Mouse (Mus musculus) forebrain, embryonic 15.5 days (tissue): ENCODE measurements around the gene Ereg. TPM values are rescaled to one million over a fixed set of nuclear protein-coding genes. Genes with fewer than 3 reads are reported as not detected.

Experiments used
- ATAC-seq: fragments of 200-750 bp; cut with Nextera tagmentation; replicated peaks from 2 replicates; pipeline ENCODE4 v1.8.0; 2017; ENCODE audit warnings: mild to moderate bottlenecking, moderate TSS enrichment, moderate library complexity
- H3K27ac ChIP-seq: fragments of 300-500 bp; sonication (generic); replicated peaks from 2 replicates; pipeline ENCODE4 v1.5.1; 2015; ENCODE audit warnings: mild to moderate bottlenecking, inconsistent platforms
- H3K27me3 ChIP-seq: fragments of 300-500 bp; sonication (generic); 2 replicates; pipeline ENCODE4 v1.6.1; 2015; ENCODE audit warnings: inconsistent platforms
- H3K36me3 ChIP-seq: fragments of 300-500 bp; sonication (generic); 2 replicates; pipeline ENCODE4 v1.6.1; 2015; ENCODE audit warnings: mild to moderate bottlenecking, inconsistent platforms
- H3K4me1 ChIP-seq: fragments of 300-500 bp; sonication (generic); 2 replicates; pipeline ENCODE4 v1.6.1; 2015; ENCODE audit warnings: inconsistent platforms
- H3K4me2 ChIP-seq: fragments of 300-500 bp; sonication (generic); replicated peaks from 2 replicates; pipeline ENCODE4 v1.6.1; 2015; ENCODE audit warnings: mild to moderate bottlenecking, inconsistent platforms
- H3K4me3 ChIP-seq: fragments of 300-500 bp; sonication (generic); 2 replicates; pipeline ENCODE4 v1.5.1; 2015; ENCODE audit warnings: mild to moderate bottlenecking, inconsistent platforms
- H3K9ac ChIP-seq: fragments of 300-500 bp; sonication (generic); replicated peaks from 2 replicates; pipeline ENCODE4 v1.6.1; 2015; ENCODE audit warnings: mild to moderate bottlenecking, inconsistent platforms
- H3K9me3 ChIP-seq: fragments of 300-500 bp; sonication (generic); 2 replicates; pipeline ENCODE4 v1.6.1; 2016; ENCODE audit warnings: inconsistent platforms
- WGBS: fragments of 180-500 bp; shearing (Covaris S2); methylation state at CpG from one replicate; pipeline ENCODE4 v1.1.7; 2015; ENCODE audit warnings: mixed read lengths; 5-methylcytosine and 5-hydroxymethylcytosine counted together
- polyA plus RNA-seq: library from polyadenylated mRNA; unstranded; fragments of >200 nt; fragmentation: Nextera tagmentation; extraction: Ambion mirVana; gene quantifications from 2 replicates; pipeline ENCODE4 v1.2.1, GENCODE M21; 2015

Gene Ereg
- polyA plus RNA-seq, 1 experiment from 2014 or later: not detected

- Histone ChIP-seq H3K9ac (no peak overlapping the region), H3K36me3 (no peaks in the 10 kb centered on the region), H3K9me3 (no peaks in the 10 kb centered on the region), H3K4me1 (peaks cover 8% of the 10 kb centered on the region), H3K4me3 (peak overlapping the region; percentile 33; the same call in 1 of the 2 replicates), H3K27ac (no peak overlapping the region), H3K4me2 (peak overlapping the region; percentile 50), H3K27me3 (0 out of 2 replicates have a peak, but pooled peaks cover 3% of the 10 kb centered on the region)
- WGBS: 46% methylated on average over 8 of the region's 8 CpGs
- ATAC-seq: 0 out of 2 replicates have a peak, but pooled peaks have one; percentile 6
These were observed 396 bp upstream of the Ereg start for GRCm38 (mm10) chr5:91074026-91074425.

DNA sequence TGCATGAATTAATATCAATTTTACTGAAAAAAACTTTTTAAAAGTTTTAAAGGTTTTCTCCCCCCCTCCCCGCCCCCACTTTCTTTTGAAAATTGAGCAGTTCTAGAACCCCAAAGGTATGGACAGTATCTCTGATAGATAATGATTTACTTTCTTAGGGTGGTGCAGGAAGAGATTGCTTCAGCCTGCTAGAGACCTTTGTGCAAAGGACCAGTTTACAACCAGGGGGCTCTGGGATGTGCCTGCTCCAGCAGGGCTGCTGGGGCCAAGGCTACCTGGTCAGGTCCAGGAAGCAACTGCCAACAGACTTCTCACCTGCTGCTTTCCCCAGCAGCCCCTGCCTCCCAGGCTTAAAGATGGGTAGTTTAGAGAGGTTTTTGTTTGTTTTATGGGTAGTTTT lies 599 bp downstream of the Ereg start:
- Histone ChIP-seq H3K9me3 (no peaks in the 10 kb centered on the region), H3K9ac (no peak overlapping the region), H3K27me3 (0 out of 2 replicates have a peak, but pooled peaks cover 3% of the 10 kb centered on the region), H3K36me3 (no peaks in the 10 kb centered on the region), H3K4me1 (peaks cover 8% of the 10 kb centered on the region), H3K4me2 (peak overlapping the region; percentile 50), H3K27ac (no peak overlapping the region), H3K4me3 (no peak overlapping the region)
- 69% methylated on average over 1 of the region's 1 CpGs for WGBS
- no peak for ATAC-seq

- H3K27ac ChIP-seq: no peak overlapping the region
- H3K9me3 ChIP-seq: no peaks in the 10 kb centered on the region
- no peaks in the 10 kb centered on the region for H3K4me1 ChIP-seq
- H3K27me3 ChIP-seq: no peaks in the 10 kb centered on the region
- H3K4me2 ChIP-seq: no peak overlapping the region
- H3K4me3 ChIP-seq: no peak overlapping the region
- ATAC-seq: no peak
- 88% methylated on average over 5 of the region's 5 CpGs for WGBS
- no peaks in the 10 kb centered on the region for H3K36me3 ChIP-seq
- H3K9ac ChIP-seq: no peak overlapping the region
These were observed 8.6 kb downstream of the Ereg start for GRCm38 (mm10) chr5:91083016-91083415.

DNA sequence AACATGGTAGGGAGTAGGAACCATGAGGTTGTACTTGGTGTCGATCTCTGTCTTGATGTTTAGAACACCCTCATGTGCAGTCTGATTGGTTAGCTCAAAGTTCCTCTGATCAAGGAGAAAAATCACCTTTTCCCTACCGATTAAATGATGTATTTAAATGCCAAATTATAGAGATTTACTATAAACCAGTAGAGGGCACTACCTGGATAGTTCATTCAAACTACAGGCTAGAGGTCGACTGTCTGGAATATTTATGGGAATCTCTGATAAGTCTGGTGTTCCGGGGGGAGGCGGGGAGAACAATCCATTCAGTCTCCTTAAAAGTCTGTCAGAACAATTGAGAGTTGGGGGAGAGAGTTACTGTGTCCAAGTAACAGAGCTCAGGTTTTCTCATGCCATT lies 10.9 kb downstream of the Ereg start:
- no peak overlapping the region for H3K9ac ChIP-seq
- no peaks in the 10 kb centered on the region for H3K4me1 ChIP-seq
- no peaks in the 10 kb centered on the region for H3K36me3 ChIP-seq
- H3K4me2 ChIP-seq: no peak overlapping the region
- H3K9me3 ChIP-seq: no peaks in the 10 kb centered on the region
- 84% methylated on average over 5 of the region's 5 CpGs for WGBS
- no peak overlapping the region for H3K4me3 ChIP-seq
- no peak overlapping the region for H3K27ac ChIP-seq
- H3K27me3 ChIP-seq: no peaks in the 10 kb centered on the region
- no peak for ATAC-seq

DNA sequence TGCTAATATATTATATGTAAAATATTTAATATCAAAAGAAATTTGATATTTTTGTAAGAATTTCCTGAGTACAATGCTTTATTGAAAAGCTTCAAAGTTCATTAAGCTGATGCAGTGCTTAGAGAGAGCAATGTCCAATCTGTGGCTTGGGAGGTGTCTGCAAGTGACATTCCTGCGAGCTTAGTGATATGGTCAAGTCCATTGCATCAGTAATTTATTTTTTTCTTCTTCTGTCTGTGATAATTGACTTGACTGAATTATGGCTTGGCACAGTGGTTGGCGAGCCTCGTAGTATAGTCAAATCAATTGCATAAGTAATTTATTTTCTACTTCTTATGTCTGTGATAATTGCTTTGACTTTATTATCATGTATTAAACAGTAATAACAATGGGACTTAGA lies 15.9 kb downstream of the Ereg start:
- H3K4me2 ChIP-seq: no peak overlapping the region
- no peaks in the 10 kb centered on the region for H3K36me3 ChIP-seq
- no peak overlapping the region for H3K27ac ChIP-seq
- no peaks in the 10 kb centered on the region for H3K4me1 ChIP-seq
- H3K27me3 ChIP-seq: no peaks in the 10 kb centered on the region
- H3K9ac ChIP-seq: no peak overlapping the region
- no peak overlapping the region for H3K4me3 ChIP-seq
- H3K9me3 ChIP-seq: no peaks in the 10 kb centered on the region
- no peak for ATAC-seq
- WGBS: 80% methylated on average over 3 of the region's 3 CpGs

DNA sequence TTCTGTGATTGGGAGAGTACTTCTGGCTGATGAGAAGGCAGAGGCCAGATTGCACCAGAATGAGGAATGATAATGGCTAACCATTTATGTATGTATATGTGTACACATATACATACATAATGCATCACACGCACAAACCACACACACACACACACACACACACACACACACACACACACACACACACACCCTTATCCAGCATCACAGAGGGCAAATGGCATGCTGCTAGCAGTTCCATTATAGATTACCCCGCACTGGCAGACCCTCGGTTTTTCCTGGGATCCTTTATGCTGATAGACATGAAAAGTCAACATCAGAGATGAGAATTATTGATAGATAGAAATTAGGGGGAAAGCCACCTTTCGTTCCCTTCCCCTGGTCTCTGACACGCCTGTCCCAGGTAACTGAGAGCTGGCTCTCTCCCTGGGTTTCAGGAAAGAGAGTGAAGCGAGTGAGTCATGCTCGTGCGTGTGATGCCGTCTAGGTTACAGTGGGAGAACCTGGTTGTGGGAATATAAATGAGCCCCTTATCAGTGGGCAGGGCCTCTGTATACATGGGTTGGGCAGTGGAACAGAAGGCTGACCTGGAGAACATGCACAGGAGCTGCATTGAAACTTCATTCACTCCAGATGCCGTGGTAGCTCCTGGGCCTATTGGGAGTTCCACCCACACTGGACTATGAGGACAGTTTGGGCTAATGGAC lies 23.6 kb downstream of the Ereg start:
- no peaks in the 10 kb centered on the region for H3K27me3 ChIP-seq
- 95% methylated on average over 10 of the region's 10 CpGs for WGBS

DNA sequence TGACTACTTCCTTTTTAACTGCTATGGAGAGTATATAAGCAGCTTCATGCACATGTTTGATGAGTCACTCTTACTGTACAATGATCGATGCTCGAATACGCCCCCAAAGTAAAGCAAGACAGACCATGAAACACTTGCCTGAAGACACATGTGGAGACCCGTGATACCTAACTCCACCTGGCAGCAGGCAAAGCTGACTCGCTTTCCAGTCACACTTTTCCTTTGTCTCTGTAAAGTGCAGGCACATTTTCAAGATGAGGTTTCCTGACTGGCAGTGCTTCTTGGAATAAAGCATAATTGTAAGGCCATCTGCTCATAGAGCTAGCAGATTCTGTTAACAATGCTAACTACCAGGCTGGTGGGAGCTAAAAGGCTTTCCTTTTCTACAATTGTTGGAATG lies 27.3 kb downstream of the Ereg start:
- no peak for ATAC-seq
- no peak overlapping the region for H3K27ac ChIP-seq
- WGBS: 86% methylated on average over 5 of the region's 5 CpGs

More for the DNA sequence above, 23.6 kb downstream of the Ereg start:
- Histone ChIP-seq H3K27ac (no peak overlapping the region), H3K4me3 (no peak overlapping the region), H3K36me3 (no peaks in the 10 kb centered on the region), H3K9me3 (no peaks in the 10 kb centered on the region), H3K9ac (no peak overlapping the region), H3K4me1 (no peaks in the 10 kb centered on the region), H3K4me2 (no peak overlapping the region)
- no peak for ATAC-seq

GRCm38 (mm10) chr5:91103943-91104665 lies 29.7 kb downstream of the Ereg start:
- Histone ChIP-seq H3K4me2 (no peak overlapping the region), H3K27me3 (no peaks in the 10 kb centered on the region), H3K36me3 (no peaks in the 10 kb centered on the region), H3K4me1 (no peaks in the 10 kb centered on the region), H3K9ac (no peak overlapping the region), H3K27ac (no peak overlapping the region), H3K9me3 (no peaks in the 10 kb centered on the region), H3K4me3 (no peak overlapping the region)
- ATAC-seq: peak; percentile 69; the same call in 1 of the 2 replicates
- WGBS: 55% methylated on average over 7 of the region's 7 CpGs

More for the DNA sequence above, 27.3 kb downstream of the Ereg start:
- no peak overlapping the region for H3K4me3 ChIP-seq
- H3K4me2 ChIP-seq: no peak overlapping the region
- H3K27me3 ChIP-seq: no peaks in the 10 kb centered on the region
- no peaks in the 10 kb centered on the region for H3K9me3 ChIP-seq
- H3K4me1 ChIP-seq: no peaks in the 10 kb centered on the region
- H3K36me3 ChIP-seq: no peaks in the 10 kb centered on the region
- H3K9ac ChIP-seq: no peak overlapping the region

DNA sequence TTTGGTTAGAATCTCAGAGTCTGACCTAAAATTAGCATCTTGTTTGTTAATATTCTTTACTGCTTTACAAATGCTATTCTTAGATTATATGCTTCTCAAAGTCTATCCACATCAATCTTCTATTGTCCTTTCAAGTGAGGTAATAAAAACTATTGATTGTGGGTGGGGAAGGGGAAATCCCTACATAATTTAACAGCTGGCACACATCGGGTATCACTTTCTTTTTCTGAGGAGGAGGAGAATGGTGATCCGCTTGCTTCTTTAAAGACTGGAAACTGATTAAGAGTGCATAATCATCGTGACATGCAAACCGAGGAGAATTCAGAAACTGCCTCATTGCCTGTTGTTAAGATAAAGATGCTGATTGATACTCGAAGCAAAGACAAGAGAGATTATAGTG lies 31.8 kb downstream of the Ereg start:
- H3K9me3 ChIP-seq: no peaks in the 10 kb centered on the region
- no peak overlapping the region for H3K4me3 ChIP-seq
- no peak overlapping the region for H3K4me2 ChIP-seq
- H3K9ac ChIP-seq: no peak overlapping the region
- H3K4me1 ChIP-seq: no peaks in the 10 kb centered on the region
- H3K36me3 ChIP-seq: no peaks in the 10 kb centered on the region
- no peak for ATAC-seq
- no peak overlapping the region for H3K27ac ChIP-seq
- 71% methylated on average over 5 of the region's 5 CpGs for WGBS
- H3K27me3 ChIP-seq: no peaks in the 10 kb centered on the region

DNA sequence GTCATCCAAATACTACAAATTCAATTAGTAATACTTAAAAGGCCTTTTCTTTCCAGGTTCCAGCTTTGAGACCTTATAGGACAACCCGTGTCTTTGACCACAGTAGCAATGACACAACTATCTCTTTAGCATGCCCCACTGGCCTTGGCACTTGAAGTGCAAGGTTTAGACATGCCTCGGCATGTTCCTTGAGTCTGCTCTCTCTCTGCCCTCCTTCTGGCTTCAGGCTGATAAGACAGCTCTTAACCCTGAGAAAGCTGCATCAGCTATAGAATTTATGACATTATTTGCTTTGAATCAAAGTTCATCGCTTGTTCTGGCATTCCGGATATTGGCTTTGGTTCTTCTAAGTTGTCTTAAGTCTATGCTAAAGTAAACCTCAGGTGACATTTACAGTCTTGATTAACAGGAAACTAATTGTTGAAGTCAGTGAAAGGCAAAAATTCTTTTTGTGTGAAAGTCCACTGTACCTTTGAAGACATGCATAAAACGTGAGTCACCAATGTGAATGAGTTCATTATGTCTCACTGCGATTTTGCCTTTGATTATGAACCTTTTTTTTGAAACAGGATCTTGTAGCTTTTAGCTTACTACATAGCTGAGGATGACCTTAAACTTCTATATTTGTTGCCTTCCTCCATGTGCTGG lies 35.7 kb downstream of the Ereg start:
- no peak for ATAC-seq
- H3K4me1 ChIP-seq: no peaks in the 10 kb centered on the region
- no peaks in the 10 kb centered on the region for H3K9me3 ChIP-seq
- no peaks in the 10 kb centered on the region for H3K27me3 ChIP-seq
- WGBS: 92% methylated on average over 6 of the region's 6 CpGs
- no peak overlapping the region for H3K4me3 ChIP-seq
- no peak overlapping the region for H3K4me2 ChIP-seq
- no peak overlapping the region for H3K27ac ChIP-seq
- no peaks in the 10 kb centered on the region for H3K36me3 ChIP-seq
- no peak overlapping the region for H3K9ac ChIP-seq

DNA sequence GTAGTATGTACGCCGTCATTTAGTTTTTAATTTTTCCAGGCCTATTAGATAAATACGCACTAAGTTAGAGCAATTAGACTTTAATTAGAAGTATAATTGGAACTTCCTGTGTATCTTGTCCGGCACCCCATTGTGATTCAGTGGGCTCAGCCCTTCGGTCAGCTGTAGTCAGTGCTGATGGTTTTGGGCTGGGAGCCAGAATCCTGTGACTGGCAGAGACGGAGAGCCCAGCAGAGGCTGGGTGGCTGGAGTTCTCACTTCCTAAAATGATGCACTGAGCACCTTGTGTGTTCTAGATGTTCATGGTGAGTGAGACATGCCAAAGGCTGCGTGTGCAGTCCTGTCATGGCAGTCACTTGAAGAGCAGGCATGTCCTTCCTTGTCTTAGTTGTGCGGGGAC lies 36.6 kb downstream of the Ereg start:
- H3K27ac ChIP-seq: no peak overlapping the region
- H3K4me1 ChIP-seq: no peaks in the 10 kb centered on the region
- no peaks in the 10 kb centered on the region for H3K36me3 ChIP-seq
- H3K9me3 ChIP-seq: no peaks in the 10 kb centered on the region
- no peak for ATAC-seq
- H3K27me3 ChIP-seq: no peaks in the 10 kb centered on the region
- H3K9ac ChIP-seq: no peak overlapping the region
- no peak overlapping the region for H3K4me2 ChIP-seq
- WGBS: 62% methylated on average over 8 of the region's 8 CpGs
- H3K4me3 ChIP-seq: no peak overlapping the region

GRCm38 (mm10) chr5:91113967-91114366 lies 39.5 kb downstream of the Ereg start:
- Histone ChIP-seq H3K9ac (no peak overlapping the region), H3K27me3 (no peaks in the 10 kb centered on the region), H3K4me2 (no peak overlapping the region), H3K4me3 (no peak overlapping the region), H3K27ac (no peak overlapping the region), H3K36me3 (no peaks in the 10 kb centered on the region), H3K9me3 (no peaks in the 10 kb centered on the region), H3K4me1 (no peaks in the 10 kb centered on the region)
- no peak for ATAC-seq
- WGBS: 84% methylated on average over 2 of the region's 2 CpGs
